Mouse (Mus musculus) E14TG2a.4 (cell line): ENCODE measurements around the gene Taar3.
A peak's percentile ranks its signal among the peaks of the same experiment; 100 is the strongest.

ENCODE experiments used
- H3K27me3 ChIP-seq: 2 replicates; pipeline ENCODE4 v1.6.1; 2014; ENCODE audit warnings: low read length, control low read depth; ENCODE audit not compliant: insufficient read depth
- H3K36me3 ChIP-seq: 2 replicates; pipeline ENCODE4 v1.6.1; 2014; ENCODE audit warnings: low read length, control low read depth; ENCODE audit not compliant: insufficient read depth
- H3K4me1 ChIP-seq: replicated peaks from 2 replicates; pipeline ENCODE4 v1.6.1; 2014; ENCODE audit warnings: low read depth, low read length, control low read depth
- H3K4me3 ChIP-seq: replicated peaks from 2 replicates; pipeline ENCODE4 v1.5.1; 2014; ENCODE audit warnings: mild to moderate bottlenecking, low read length
- H3K9me3 ChIP-seq: 2 replicates; pipeline ENCODE4 v1.6.1; 2014; ENCODE audit warnings: low read length, control low read depth
- CTCF ChIP-seq: conservative IDR thresholded peaks from 2 replicates; pipeline ENCODE4 v1.5.1; 2014; ENCODE audit warnings: low read length
- NANOG ChIP-seq: IDR thresholded peaks from 2 replicates; pipeline ENCODE4 v1.6.1; 2014; ENCODE audit warnings: borderline replicate concordance, low read length, mixed read lengths
- POU5F1 ChIP-seq: IDR thresholded peaks from 2 replicates; pipeline ENCODE4 v1.6.1; 2014; ENCODE audit warnings: low read length, borderline replicate concordance

The Taar3 gene

GRCm38 (mm10) chr10:23949508-23950005 lies at the start of gene Taar3:
Taar3 (plus strand) TSS chr10:23949558.
- Histone ChIP-seq H3K36me3 (no peaks in the 10 kb centered on the region), H3K4me3 (no peak within 1 kb of the TSS), H3K4me1 (no peaks in the 10 kb centered on the region), H3K9me3 (no peaks in the 10 kb centered on the region), H3K27me3 (no peaks in the 10 kb centered on the region)
- TF ChIP-seq POU5F1, result no peak
- no peak for TF ChIP-seq NANOG
- no peak for TF ChIP-seq CTCF

- TF ChIP-seq NANOG (no peak), POU5F1 (no peak), CTCF (no peak)
- Histone ChIP-seq H3K9me3 (peaks cover 5% of the 10 kb centered on the region; the same call in 1 of the 2 replicates), H3K27me3 (no peaks in the 10 kb centered on the region), H3K36me3 (no peaks in the 10 kb centered on the region), H3K4me1 (no peaks in the 10 kb centered on the region), H3K4me3 (no peak overlapping the region)
Observed at GRCm38 (mm10) chr10:23901119-23901518, 48.2 kb upstream of the Taar3 start.

- Histone ChIP-seq H3K4me1 (no peaks in the 10 kb centered on the region), H3K9me3 (peaks cover 12% of the 10 kb centered on the region; the same call in 1 of the 2 replicates), H3K27me3 (no peaks in the 10 kb centered on the region), H3K4me3 (no peak overlapping the region), H3K36me3 (no peaks in the 10 kb centered on the region)
- no peak for TF ChIP-seq CTCF
- TF ChIP-seq NANOG, result no peak
- TF ChIP-seq POU5F1, result no peak
Observed at GRCm38 (mm10) chr10:23905661-23906060, 43.7 kb upstream of the Taar3 start.

- Histone ChIP-seq H3K27me3 (no peaks in the 10 kb centered on the region), H3K9me3 (peaks cover 26% of the 10 kb centered on the region), H3K4me3 (no peak within 1 kb of the TSS), H3K36me3 (no peaks in the 10 kb centered on the region), H3K4me1 (no peaks in the 10 kb centered on the region)
- no peak for TF ChIP-seq CTCF
- no peak for TF ChIP-seq NANOG
- no peak for TF ChIP-seq POU5F1
Observed at GRCm38 (mm10) chr10:23920056-23920455, 29.3 kb upstream of the Taar3 start, which contains the start of gene Taar1. Taar1 (plus strand) TSS chr10:23920356.

- H3K4me1 ChIP-seq, result no peaks in the 10 kb centered on the region
- H3K27me3 ChIP-seq, result peaks cover 3% of the 10 kb centered on the region; the same call in 1 of the 2 replicates
- TF ChIP-seq CTCF, result no peak
- no peak for TF ChIP-seq POU5F1
- no peak for TF ChIP-seq NANOG
- H3K36me3 ChIP-seq, result no peaks in the 10 kb centered on the region
- H3K4me3 ChIP-seq, result no peak overlapping the region
- peaks cover 4% of the 10 kb centered on the region for H3K9me3 ChIP-seq
Observed at GRCm38 (mm10) chr10:23922468-23922867, 26.9 kb upstream of the Taar3 start.

GRCm38 (mm10) chr10:23923941-23924340 lies 25.4 kb upstream of the Taar3 start:
- Histone ChIP-seq H3K36me3 (no peaks in the 10 kb centered on the region), H3K27me3 (peaks cover 3% of the 10 kb centered on the region; the same call in 1 of the 2 replicates), H3K9me3 (no peaks in the 10 kb centered on the region), H3K4me3 (no peak overlapping the region), H3K4me1 (no peaks in the 10 kb centered on the region)
- TF ChIP-seq POU5F1, result no peak
- TF ChIP-seq CTCF, result no peak
- TF ChIP-seq NANOG, result no peak

GRCm38 (mm10) chr10:23937613-23938012 lies 11.7 kb upstream of the Taar3 start:
- TF ChIP-seq NANOG, result peak; percentile 31; the same call in 1 of the 2 replicates
- no peak for TF ChIP-seq CTCF
- no peak for TF ChIP-seq POU5F1
- H3K36me3 ChIP-seq, result no peaks in the 10 kb centered on the region
- H3K27me3 ChIP-seq, result no peaks in the 10 kb centered on the region
- H3K4me3 ChIP-seq, result no peak overlapping the region
- peaks cover 6% of the 10 kb centered on the region; the same call in 1 of the 2 replicates for H3K4me1 ChIP-seq
- no peaks in the 10 kb centered on the region for H3K9me3 ChIP-seq

- TF ChIP-seq CTCF, result no peak
- TF ChIP-seq POU5F1, result no peak
- TF ChIP-seq NANOG, result no peak; the same call in 1 of the 2 replicates
- Histone ChIP-seq H3K36me3 (no peaks in the 10 kb centered on the region), H3K4me3 (no peak within 1 kb of the TSS), H3K4me1 (peaks cover 6% of the 10 kb centered on the region; the same call in 1 of the 2 replicates), H3K9me3 (no peaks in the 10 kb centered on the region), H3K27me3 (no peaks in the 10 kb centered on the region)
Observed at GRCm38 (mm10) chr10:23938312-23938711, 11.0 kb upstream of the Taar3 start, which contains the start of gene Taar2. Taar2 (plus strand) TSS chr10:23938572.

GRCm38 (mm10) chr10:23942465-23942864 lies 6.9 kb upstream of the Taar3 start:
- no peaks in the 10 kb centered on the region for H3K36me3 ChIP-seq
- no peak overlapping the region for H3K4me3 ChIP-seq
- TF ChIP-seq NANOG, result no peak
- peak; percentile 96 for TF ChIP-seq CTCF
- peaks cover 6% of the 10 kb centered on the region; the same call in 1 of the 2 replicates for H3K4me1 ChIP-seq
- H3K9me3 ChIP-seq, result no peaks in the 10 kb centered on the region
- H3K27me3 ChIP-seq, result no peaks in the 10 kb centered on the region
